In genomic region chr12:70969485-70970184, GRCm38 (mm10) we compare ENCODE assay signal across 8 mouse cellular contexts. TPM values are rescaled to one million over a fixed set of nuclear protein-coding genes. Genes with fewer than 3 reads are reported as not detected.
DNase-seq lines count a peak whose midpoint lies in the region; ATAC-seq and TF ChIP-seq lines count a peak whose summit lies in the region.

No protein-coding gene starts in this region.

- peak overlapping the region; percentile 34 for H3K4me3 ChIP-seq in forebrain, embryonic 16.5 days (replicated peaks; ENCODE audit: low read length)
- peak overlapping the region; percentile 26 for H3K4me3 ChIP-seq in hindbrain, embryonic 12.5 days
- peak overlapping the region; percentile 42 for H3K4me3 ChIP-seq in lung, postnatal 0 days (ENCODE audit: low read depth, low read length)

- no peak overlapping the region for H3K9ac ChIP-seq in forebrain, embryonic 16.5 days (replicated peaks; ENCODE audit: low read depth, low read length)
- H3K9ac ChIP-seq in hindbrain, embryonic 12.5 days: no peak overlapping the region
- 0 out of 2 replicates have a peak overlapping the region, but pooled peaks have one; percentile 23 for H3K9ac ChIP-seq in lung, postnatal 0 days (replicated peaks; ENCODE audit: low read depth)

- peak overlapping the region; percentile 73 for H3K27ac ChIP-seq in forebrain, embryonic 16.5 days (ENCODE audit: low read length)
- H3K27ac ChIP-seq in hindbrain, embryonic 12.5 days: peak overlapping the region; percentile 48; the same call in 1 of the 2 replicates
- peak overlapping the region; percentile 64 for H3K27ac ChIP-seq in lung, postnatal 0 days (ENCODE audit: low read length)

- peak; percentile 88 for TF ChIP-seq CTCF in lung, postnatal 0 days (IDR thresholded peaks at IDR 0.05)

- H3K4me2 ChIP-seq in forebrain, embryonic 16.5 days (ENCODE audit: low read length): peak overlapping the region; percentile 46
- peak overlapping the region; percentile 49 for H3K4me2 ChIP-seq in hindbrain, embryonic 12.5 days (replicated peaks)
- H3K4me2 ChIP-seq in lung, postnatal 0 days (replicated peaks; ENCODE audit: low read depth, low read length): peak overlapping the region; percentile 59

- no peaks in the 10 kb centered on the region for H3K36me3 ChIP-seq in forebrain, embryonic 16.5 days (ENCODE audit: control insufficient read depth, insufficient read depth)
- no peaks in the 10 kb centered on the region for H3K36me3 ChIP-seq in hindbrain, embryonic 12.5 days
- H3K36me3 ChIP-seq in lung, postnatal 0 days (ENCODE audit: insufficient read depth, low read length): no peaks in the 10 kb centered on the region

- 3% methylated on average over 17 of the region's 17 CpGs for WGBS in forebrain, embryonic 16.5 days
- 4% methylated on average over 17 of the region's 17 CpGs for WGBS in hindbrain, embryonic 12.5 days
- WGBS in lung, postnatal 0 days: 6% methylated on average over 17 of the region's 17 CpGs

- TF ChIP-seq EP300 in lung, postnatal 0 days (IDR thresholded peaks at IDR 0.05): no peak

- H3K4me1 ChIP-seq in forebrain, embryonic 16.5 days (replicated peaks; ENCODE audit: control insufficient read depth, insufficient read depth, low read length): no peaks in the 10 kb centered on the region; the same call in 1 of the 2 replicates
- H3K4me1 ChIP-seq in hindbrain, embryonic 12.5 days: peaks cover 6% of the 10 kb centered on the region; the same call in 1 of the 2 replicates
- H3K4me1 ChIP-seq in lung, postnatal 0 days (ENCODE audit: insufficient read depth, low read depth, low read length): no peaks in the 10 kb centered on the region

- ATAC-seq in forebrain, embryonic 16.5 days: no peak
- ATAC-seq in hindbrain, embryonic 12.5 days (ENCODE audit: low FRiP score): no peak
- peak; percentile 5; the same call in 1 of the 2 replicates for ATAC-seq in lung, postnatal 0 days

- peak; percentile 91 for DNase-seq in MEL-GATA-1-ER (ENCODE audit: extremely low read depth, low read depth)
- DNase-seq in cerebellum, adult 11-12 months: peak; percentile 64
- peak; percentile 34 to 64 for DNase-seq in layer of hippocampus, postnatal 10 days (ENCODE audit: low spot score in 2 of 2)
- DNase-seq in lung, postnatal 0 days (ENCODE audit: low spot score): peak; percentile 93
- peak; percentile 45 for DNase-seq in ovary, postnatal 36 days (ENCODE audit: low spot score)
- DNase-seq in thymus, postnatal 25 days: peak; percentile 66

- H3K27me3 ChIP-seq in forebrain, embryonic 16.5 days (replicated peaks; ENCODE audit: control insufficient read depth, insufficient read depth, low read length): no peaks in the 10 kb centered on the region
- H3K27me3 ChIP-seq in hindbrain, embryonic 12.5 days: no peaks in the 10 kb centered on the region
- no peaks in the 10 kb centered on the region for H3K27me3 ChIP-seq in lung, postnatal 0 days (replicated peaks; ENCODE audit: insufficient read depth, low read length)

- no peaks in the 10 kb centered on the region for H3K9me3 ChIP-seq in forebrain, embryonic 16.5 days (ENCODE audit: control insufficient read depth, low read length)
- H3K9me3 ChIP-seq in hindbrain, embryonic 12.5 days (replicated peaks): no peaks in the 10 kb centered on the region
- H3K9me3 ChIP-seq in lung, postnatal 0 days (ENCODE audit: low read length): no peaks in the 10 kb centered on the region

RNA-seq across cellular contexts. Expression of gene Psma3, which starts 4.8 kb away (rescaled TPM):
- polyA plus RNA-seq in forebrain, embryonic 16.5 days (2015; fragmentation: Nextera tagmentation; extraction: Ambion mirVana): 575 and 587 TPM in 2 replicates
- polyA plus RNA-seq in hindbrain, embryonic 12.5 days (2016; fragmentation: Nextera tagmentation; extraction: Ambion mirVana): 509 and 532 TPM in 2 replicates
- total RNA-seq in layer of hippocampus, postnatal 10 days (2021): 100 to 1,000 TPM; 218 to 287 TPM
- polyA plus RNA-seq in lung, postnatal 0 days (2015; fragmentation: Nextera tagmentation; extraction: Ambion mirVana): 375 and 418 TPM in 2 replicates

RNA-seq across cellular contexts. Expression of gene Actr10, which starts 32.0 kb away (rescaled TPM):
- 199 and 240 TPM in 2 replicates for polyA plus RNA-seq in forebrain, embryonic 16.5 days (2015; fragmentation: Nextera tagmentation; extraction: Ambion mirVana)
- polyA plus RNA-seq in hindbrain, embryonic 12.5 days (2016; fragmentation: Nextera tagmentation; extraction: Ambion mirVana): 228 and 246 TPM in 2 replicates
- total RNA-seq in layer of hippocampus, postnatal 10 days (2021): 100 to 1,000 TPM; 170 to 180 TPM
- 192 and 206 TPM in 2 replicates for polyA plus RNA-seq in lung, postnatal 0 days (2015; fragmentation: Nextera tagmentation; extraction: Ambion mirVana)

RNA-seq across cellular contexts. Expression of gene Arid4a, which starts 46.2 kb away (rescaled TPM):
- polyA plus RNA-seq in forebrain, embryonic 16.5 days (2015; fragmentation: Nextera tagmentation; extraction: Ambion mirVana): 51.2 and 52.1 TPM in 2 replicates
- 35.1 and 36.4 TPM in 2 replicates for polyA plus RNA-seq in hindbrain, embryonic 12.5 days (2016; fragmentation: Nextera tagmentation; extraction: Ambion mirVana)
- 10 to 100 TPM; 38.4 to 39.2 TPM for total RNA-seq in layer of hippocampus, postnatal 10 days (2021)
- 42.9 and 45.1 TPM in 2 replicates for polyA plus RNA-seq in lung, postnatal 0 days (2015; fragmentation: Nextera tagmentation; extraction: Ambion mirVana)
